Mouse (Mus musculus) E14TG2a.4 (cell line): ENCODE measurements at regions not wholly inside any gene's neighbourhood (a gene's known extent, or its start where the extent isn't known, plus 50 kb on each side); places are given as distances from the start of the nearest gene placed in this dataset.
A peak's percentile ranks its signal among the peaks of the same experiment; 100 is the strongest.

Source experiments
- H3K27me3 ChIP-seq: 2 replicates; pipeline ENCODE4 v1.6.1; 2014; ENCODE audit warnings: low read length, control low read depth; ENCODE audit not compliant: insufficient read depth
- H3K36me3 ChIP-seq: 2 replicates; pipeline ENCODE4 v1.6.1; 2014; ENCODE audit warnings: low read length, control low read depth; ENCODE audit not compliant: insufficient read depth
- H3K4me1 ChIP-seq: replicated peaks from 2 replicates; pipeline ENCODE4 v1.6.1; 2014; ENCODE audit warnings: low read depth, low read length, control low read depth
- H3K4me3 ChIP-seq: replicated peaks from 2 replicates; pipeline ENCODE4 v1.5.1; 2014; ENCODE audit warnings: mild to moderate bottlenecking, low read length
- H3K9me3 ChIP-seq: 2 replicates; pipeline ENCODE4 v1.6.1; 2014; ENCODE audit warnings: low read length, control low read depth
- CTCF ChIP-seq: conservative IDR thresholded peaks from 2 replicates; pipeline ENCODE4 v1.5.1; 2014; ENCODE audit warnings: low read length
- NANOG ChIP-seq: IDR thresholded peaks from 2 replicates; pipeline ENCODE4 v1.6.1; 2014; ENCODE audit warnings: borderline replicate concordance, low read length, mixed read lengths
- POU5F1 ChIP-seq: IDR thresholded peaks from 2 replicates; pipeline ENCODE4 v1.6.1; 2014; ENCODE audit warnings: low read length, borderline replicate concordance

DNA sequence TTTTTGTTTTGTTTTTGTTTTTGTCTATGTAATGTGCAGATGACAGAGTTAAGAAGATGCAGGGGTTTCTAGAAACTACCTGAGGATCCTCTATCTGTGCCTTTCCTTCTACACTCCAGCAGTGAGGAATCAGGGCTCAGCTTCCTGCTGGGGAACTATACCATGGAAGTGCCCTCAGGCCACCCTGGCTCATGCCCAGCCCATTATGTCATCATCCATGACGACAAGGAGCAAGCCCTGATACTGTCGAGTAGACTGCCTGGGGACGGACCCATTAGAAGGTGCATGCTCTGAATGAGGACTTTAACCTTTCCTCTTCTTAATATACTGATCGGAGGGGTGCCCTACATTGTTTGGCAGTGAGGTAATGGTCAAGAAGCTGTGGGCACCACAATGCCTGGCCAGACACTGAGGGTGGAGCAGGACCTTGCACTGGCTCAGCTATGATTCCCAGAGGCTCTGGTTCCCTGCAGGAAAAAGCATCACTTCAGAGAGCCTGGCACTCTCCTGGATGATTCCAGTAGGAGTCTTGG, 197.7 kb upstream of the Unc93a2 start:
- Histone ChIP-seq H3K9me3 (no peaks in the 10 kb centered on the region), H3K4me3 (no peak overlapping the region), H3K27me3 (no peaks in the 10 kb centered on the region), H3K36me3 (no peaks in the 10 kb centered on the region), H3K4me1 (peaks cover 3% of the 10 kb centered on the region)
- TF ChIP-seq CTCF (no peak), NANOG (no peak)

- Histone ChIP-seq H3K9me3 (no peaks in the 10 kb centered on the region), H3K4me3 (no peak overlapping the region), H3K27me3 (no peaks in the 10 kb centered on the region), H3K36me3 (no peaks in the 10 kb centered on the region), H3K4me1 (peaks cover 3% of the 10 kb centered on the region)
- TF ChIP-seq POU5F1 (no peak), NANOG (no peak), CTCF (no peak)
These were observed 193.8 kb upstream of the Unc93a2 start for GRCm38 (mm10) chr17:7579031-7579430.

- TF ChIP-seq POU5F1 = no peak
- no peak for TF ChIP-seq NANOG
- no peak for TF ChIP-seq CTCF
- H3K4me1 ChIP-seq = peaks cover 3% of the 10 kb centered on the region
- no peaks in the 10 kb centered on the region for H3K27me3 ChIP-seq
- no peaks in the 10 kb centered on the region for H3K9me3 ChIP-seq
- H3K4me3 ChIP-seq = no peak overlapping the region
- no peaks in the 10 kb centered on the region for H3K36me3 ChIP-seq
These were observed 192.7 kb upstream of the Unc93a2 start for GRCm38 (mm10) chr17:7578003-7578402.

DNA sequence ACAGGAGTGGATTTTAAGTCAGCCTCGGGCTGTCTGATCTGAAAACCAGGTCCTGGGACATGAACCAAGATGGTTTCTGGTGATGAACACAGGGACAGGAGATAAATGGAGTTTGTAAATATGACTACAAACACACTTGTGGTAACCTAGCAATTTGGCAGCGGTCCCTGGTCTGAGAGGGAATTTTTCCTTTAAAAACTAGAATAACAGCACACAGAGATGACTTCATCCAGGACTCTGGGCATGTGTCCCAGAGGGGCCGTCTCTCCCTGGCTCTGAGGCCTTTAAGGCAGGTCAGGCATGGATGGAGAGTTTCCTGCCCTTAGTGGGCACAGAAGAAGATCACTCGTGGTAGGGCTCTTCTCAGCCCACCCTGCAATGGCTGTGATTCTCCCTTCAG, 192.0 kb upstream of the Unc93a2 start:
- TF ChIP-seq POU5F1 = no peak
- TF ChIP-seq CTCF = no peak
- no peak for TF ChIP-seq NANOG
- Histone ChIP-seq H3K36me3 (no peaks in the 10 kb centered on the region), H3K9me3 (no peaks in the 10 kb centered on the region), H3K4me1 (peaks cover 3% of the 10 kb centered on the region), H3K27me3 (no peaks in the 10 kb centered on the region), H3K4me3 (no peak overlapping the region)

GRCm38 (mm10) chr17:7571481-7571880, 186.2 kb upstream of the Unc93a2 start:
- Histone ChIP-seq H3K9me3 (no peaks in the 10 kb centered on the region), H3K4me1 (peaks cover 2% of the 10 kb centered on the region; the same call in 1 of the 2 replicates), H3K27me3 (no peaks in the 10 kb centered on the region), H3K36me3 (no peaks in the 10 kb centered on the region), H3K4me3 (no peak overlapping the region)
- no peak for TF ChIP-seq NANOG

DNA sequence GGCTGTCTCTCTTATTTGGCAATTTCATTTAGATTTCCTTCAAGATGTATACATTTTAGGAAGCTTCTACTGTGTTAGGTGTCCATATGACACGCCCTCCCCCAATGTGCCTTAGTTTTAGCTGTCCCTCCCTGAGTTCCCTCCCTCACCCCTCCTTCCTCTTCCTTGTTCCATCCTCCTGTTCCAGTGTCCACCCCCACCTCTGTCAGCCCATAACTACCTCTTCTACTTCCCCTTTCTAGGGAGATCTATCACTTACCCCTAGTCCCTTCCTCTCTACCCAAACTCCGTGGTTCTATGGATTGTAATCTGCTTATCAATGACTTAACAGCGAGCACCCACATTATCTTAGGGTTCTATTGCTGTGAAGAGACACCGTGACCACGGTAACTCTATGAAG, 183.2 kb upstream of the Unc93a2 start:
- H3K27me3 ChIP-seq = 0 out of 2 replicates have a peak, but pooled peaks cover 2% of the 10 kb centered on the region
- no peak for TF ChIP-seq CTCF
- no peak for TF ChIP-seq NANOG
- H3K36me3 ChIP-seq = no peaks in the 10 kb centered on the region
- peaks cover 7% of the 10 kb centered on the region for H3K4me1 ChIP-seq
- no peak overlapping the region for H3K4me3 ChIP-seq
- no peaks in the 10 kb centered on the region for H3K9me3 ChIP-seq

- no peaks in the 10 kb centered on the region for H3K36me3 ChIP-seq
- TF ChIP-seq NANOG (no peak), CTCF (no peak), POU5F1 (no peak)
These were observed 180.5 kb upstream of the Unc93a2 start for GRCm38 (mm10) chr17:7565771-7566170.

GRCm38 (mm10) chr17:7562940-7563339, 177.7 kb upstream of the Unc93a2 start:
- no peaks in the 10 kb centered on the region for H3K36me3 ChIP-seq
- no peaks in the 10 kb centered on the region for H3K9me3 ChIP-seq
- 0 out of 2 replicates have a peak, but pooled peaks cover 2% of the 10 kb centered on the region for H3K27me3 ChIP-seq
- TF ChIP-seq NANOG (peak; percentile 7; the same call in 1 of the 2 replicates), POU5F1 (no peak)
- peaks cover 25% of the 10 kb centered on the region for H3K4me1 ChIP-seq
- H3K4me3 ChIP-seq = no peak overlapping the region

More at GRCm38 (mm10) chr17:7565771-7566170, 180.5 kb upstream of the Unc93a2 start:
- 0 out of 2 replicates have a peak, but pooled peaks cover 2% of the 10 kb centered on the region for H3K27me3 ChIP-seq
- no peaks in the 10 kb centered on the region for H3K9me3 ChIP-seq
- peaks cover 25% of the 10 kb centered on the region for H3K4me1 ChIP-seq
- no peak overlapping the region for H3K4me3 ChIP-seq

GRCm38 (mm10) chr17:7548456-7548855, 163.2 kb upstream of the Unc93a2 start:
- H3K36me3 ChIP-seq = no peaks in the 10 kb centered on the region
- peaks cover 8% of the 10 kb centered on the region; the same call in 1 of the 2 replicates for H3K4me1 ChIP-seq
- TF ChIP-seq POU5F1 (no peak), CTCF (no peak), NANOG (no peak)
- no peak overlapping the region for H3K4me3 ChIP-seq
- H3K27me3 ChIP-seq = no peaks in the 10 kb centered on the region
- peaks cover 8% of the 10 kb centered on the region; the same call in 1 of the 2 replicates for H3K9me3 ChIP-seq
